Mouse (Mus musculus): Measurements from ENCODE around the gene Mmp2. TPM values are rescaled to one million over a fixed set of nuclear protein-coding genes. Genes with fewer than 3 reads are reported as not detected.
A peak's percentile ranks its signal among the peaks of the same experiment; 100 is the strongest.
"Not testable (repeated sequence)": the region's sequence is repeated elsewhere in the genome, so short reads cannot be mapped to it uniquely, and the experiment has no call there.

Mmp2 gene
- 196 and 219 TPM in 2 replicates for polyA plus RNA-seq (2014; fragmentation: Nextera tagmentation; extraction: Ambion mirVana)

DNA sequence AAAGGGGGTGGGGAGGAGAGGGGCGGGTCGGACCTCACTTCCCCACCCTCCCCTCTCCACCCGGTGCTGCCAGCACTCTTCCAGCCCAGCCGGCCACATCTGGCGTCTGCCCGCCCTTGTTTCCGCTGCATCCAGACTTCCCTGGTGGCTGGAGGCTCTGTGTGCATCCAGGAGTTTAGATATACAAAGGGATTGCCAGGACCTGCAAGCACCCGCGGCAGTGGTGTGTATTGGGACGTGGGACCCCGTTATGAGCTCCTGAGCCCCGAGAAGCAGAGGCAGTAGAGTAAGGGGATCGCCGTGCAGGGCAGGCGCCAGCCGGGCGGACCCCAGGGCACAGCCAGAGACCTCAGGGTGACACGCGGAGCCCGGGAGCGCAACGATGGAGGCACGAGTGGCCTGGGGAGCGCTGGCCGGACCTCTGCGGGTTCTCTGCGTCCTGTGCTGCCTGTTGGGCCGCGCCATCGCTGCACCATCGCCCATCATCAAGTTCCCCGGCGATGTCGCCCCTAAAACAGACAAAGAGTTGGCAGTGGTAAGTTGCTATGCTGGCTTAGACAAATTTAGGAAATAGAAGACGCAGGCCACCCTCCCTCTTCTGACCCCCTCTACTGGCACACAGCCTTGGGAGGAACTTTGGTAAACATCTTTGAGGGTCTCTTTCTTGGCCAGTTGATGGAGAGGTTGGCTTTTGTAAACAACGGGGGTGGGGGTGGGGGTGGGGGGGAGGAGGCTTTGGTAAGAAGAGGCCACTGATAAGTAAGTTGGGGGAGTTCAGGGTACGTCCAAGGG, at the start of gene Mmp2:
Gene Mmp2, plus strand, starts transcription at position 49 of the 792 bp plus-strand sequence.
- Histone ChIP-seq H3K9me3 (ENCODE audit: control insufficient read depth, low read length) (no peaks in the 10 kb centered on the region), H3K36me3 (ENCODE audit: control insufficient read depth, insufficient read depth, low read length) (peaks cover 14% of the 10 kb centered on the region), H3K27me3 (replicated peaks; ENCODE audit: control insufficient read depth, insufficient read depth, low read length) (no peaks in the 10 kb centered on the region), H3K27ac (ENCODE audit: low read depth) (peak within 1 kb of the TSS; percentile 92), H3K9ac (ENCODE audit: low read length) (peak within 1 kb of the TSS; percentile 66), H3K4me1 (replicated peaks; ENCODE audit: control insufficient read depth, insufficient read depth, low read length) (peaks cover 5% of the 10 kb centered on the region; the same call in 1 of the 2 replicates), H3K4me2 (ENCODE audit: low read length) (peak within 1 kb of the TSS; percentile 52), H3K4me3 (ENCODE audit: low read depth, low read length) (peak within 1 kb of the TSS; percentile 45)
- ATAC-seq (replicated peaks; ENCODE audit: low FRiP score, low TSS enrichment, low read depth) = peak; percentile 80
- DNase-seq (ENCODE audit: low spot score) = peak; percentile 81
- WGBS = under 1% methylated on average over 36 of the region's 37 CpGs

DNA sequence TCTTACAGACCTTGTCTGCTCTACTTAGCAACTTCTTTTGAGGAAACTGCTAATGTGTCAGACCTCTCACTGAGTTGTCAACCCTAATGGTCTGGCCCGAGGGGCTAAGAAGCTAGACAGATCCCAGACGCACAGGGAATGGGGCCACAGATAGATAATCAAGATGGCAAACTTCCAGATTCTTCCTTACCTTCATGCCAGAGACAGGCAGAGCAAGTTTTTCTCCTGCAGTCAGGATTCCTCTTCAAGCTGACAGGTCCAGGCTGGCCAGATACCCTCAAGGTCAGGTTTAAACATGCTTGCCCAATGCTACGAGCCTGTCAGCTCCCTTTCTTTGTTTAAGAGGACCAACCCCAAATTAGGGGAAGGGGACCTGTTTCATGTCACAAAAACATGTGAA, 46.1 kb upstream of the Mmp2 start:
- Histone ChIP-seq H3K4me1 (replicated peaks; ENCODE audit: control insufficient read depth, insufficient read depth, low read length) (no peaks in the 10 kb centered on the region), H3K9ac (ENCODE audit: low read length) (no peak overlapping the region), H3K36me3 (ENCODE audit: control insufficient read depth, insufficient read depth, low read length) (no peaks in the 10 kb centered on the region), H3K4me3 (ENCODE audit: low read depth, low read length) (no peak overlapping the region), H3K9me3 (ENCODE audit: control insufficient read depth, low read length) (no peaks in the 10 kb centered on the region), H3K27ac (ENCODE audit: low read depth) (no peak overlapping the region), H3K27me3 (replicated peaks; ENCODE audit: control insufficient read depth, insufficient read depth, low read length) (no peaks in the 10 kb centered on the region), H3K4me2 (ENCODE audit: low read length) (no peak overlapping the region)
- WGBS = 14% methylated on average over 3 of the region's 3 CpGs
- DNase-seq (ENCODE audit: low spot score) (no peak), ATAC-seq (replicated peaks; ENCODE audit: low FRiP score, low TSS enrichment, low read depth) (no peak)

- H3K4me2 ChIP-seq (ENCODE audit: low read length) = no peak overlapping the region
- no peaks in the 10 kb centered on the region for H3K9me3 ChIP-seq (ENCODE audit: control insufficient read depth, low read length)
- H3K36me3 ChIP-seq (ENCODE audit: control insufficient read depth, insufficient read depth, low read length) = no peaks in the 10 kb centered on the region
- ATAC-seq (replicated peaks; ENCODE audit: low FRiP score, low TSS enrichment, low read depth) (no peak), DNase-seq (ENCODE audit: low spot score) (no peak)
- H3K4me1 ChIP-seq (replicated peaks; ENCODE audit: control insufficient read depth, insufficient read depth, low read length) = no peaks in the 10 kb centered on the region
- no peaks in the 10 kb centered on the region for H3K27me3 ChIP-seq (replicated peaks; ENCODE audit: control insufficient read depth, insufficient read depth, low read length)
- no peak overlapping the region for H3K4me3 ChIP-seq (ENCODE audit: low read depth, low read length)
- no peak overlapping the region for H3K9ac ChIP-seq (ENCODE audit: low read length)
- 81% methylated on average over 3 of the region's 3 CpGs for WGBS
- H3K27ac ChIP-seq (ENCODE audit: low read depth) = no peak overlapping the region
Observed at GRCm38 (mm10) chr8:92783906-92784610, 43.0 kb upstream of the Mmp2 start.

- no peak overlapping the region for H3K4me3 ChIP-seq (ENCODE audit: low read depth, low read length)
- ATAC-seq (replicated peaks; ENCODE audit: low FRiP score, low TSS enrichment, low read depth) (no peak), DNase-seq (ENCODE audit: low spot score) (no peak)
- H3K9ac ChIP-seq (ENCODE audit: low read length) = no peak overlapping the region
- 67% methylated on average over 3 of the region's 3 CpGs for WGBS
- H3K4me2 ChIP-seq (ENCODE audit: low read length) = no peak overlapping the region
- no peaks in the 10 kb centered on the region for H3K4me1 ChIP-seq (replicated peaks; ENCODE audit: control insufficient read depth, insufficient read depth, low read length)
- H3K27me3 ChIP-seq (replicated peaks; ENCODE audit: control insufficient read depth, insufficient read depth, low read length) = no peaks in the 10 kb centered on the region
- no peaks in the 10 kb centered on the region for H3K9me3 ChIP-seq (ENCODE audit: control insufficient read depth, low read length)
- no peak overlapping the region for H3K27ac ChIP-seq (ENCODE audit: low read depth)
- no peaks in the 10 kb centered on the region for H3K36me3 ChIP-seq (ENCODE audit: control insufficient read depth, insufficient read depth, low read length)
Observed at GRCm38 (mm10) chr8:92790835-92791234, 36.3 kb upstream of the Mmp2 start.

DNA sequence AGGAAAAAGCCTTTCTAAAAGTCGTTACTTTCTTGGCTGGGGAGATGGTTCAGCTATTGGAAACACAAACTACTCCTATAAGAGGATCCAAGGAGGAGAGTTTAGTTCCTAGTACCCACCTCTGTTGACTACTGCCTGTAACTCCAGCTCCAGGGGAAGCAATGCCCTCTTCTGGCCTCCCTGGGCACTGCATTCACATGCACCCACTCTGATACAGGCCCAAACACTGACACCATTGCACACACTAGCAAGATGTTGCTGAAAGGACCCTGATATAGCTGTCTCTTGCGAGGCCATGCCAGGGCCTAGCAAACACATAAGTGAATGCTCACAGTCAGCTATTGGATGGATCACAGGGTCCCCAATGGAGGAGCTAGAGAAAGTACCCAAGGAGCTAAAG, 35.1 kb upstream of the Mmp2 start:
- H3K9me3 ChIP-seq (ENCODE audit: control insufficient read depth, low read length); H3K27me3 ChIP-seq (replicated peaks; ENCODE audit: control insufficient read depth, insufficient read depth, low read length); H3K27ac ChIP-seq (ENCODE audit: low read depth); DNase-seq (ENCODE audit: low spot score); ATAC-seq (replicated peaks; ENCODE audit: low FRiP score, low TSS enrichment, low read depth); H3K36me3 ChIP-seq (ENCODE audit: control insufficient read depth, insufficient read depth, low read length); H3K4me3 ChIP-seq (ENCODE audit: low read depth, low read length); H3K4me2 ChIP-seq (ENCODE audit: low read length); H3K9ac ChIP-seq (ENCODE audit: low read length); H3K4me1 ChIP-seq (replicated peaks; ENCODE audit: control insufficient read depth, insufficient read depth, low read length): not testable (repeated sequence)
- WGBS = 90% methylated on average over 2 of the region's 2 CpGs

GRCm38 (mm10) chr8:92793852-92794580, 33.1 kb upstream of the Mmp2 start:
- Histone ChIP-seq H3K4me3 (ENCODE audit: low read depth, low read length) (no peak overlapping the region), H3K4me2 (ENCODE audit: low read length) (no peak overlapping the region), H3K27me3 (replicated peaks; ENCODE audit: control insufficient read depth, insufficient read depth, low read length) (no peaks in the 10 kb centered on the region), H3K36me3 (ENCODE audit: control insufficient read depth, insufficient read depth, low read length) (no peaks in the 10 kb centered on the region), H3K27ac (ENCODE audit: low read depth) (no peak overlapping the region), H3K9me3 (ENCODE audit: control insufficient read depth, low read length) (no peaks in the 10 kb centered on the region), H3K9ac (ENCODE audit: low read length) (no peak overlapping the region), H3K4me1 (replicated peaks; ENCODE audit: control insufficient read depth, insufficient read depth, low read length) (no peaks in the 10 kb centered on the region)
- no peak for DNase-seq (ENCODE audit: low spot score)
- no peak for ATAC-seq (replicated peaks; ENCODE audit: low FRiP score, low TSS enrichment, low read depth)
- WGBS = 79% methylated on average over 14 of the region's 14 CpGs

DNA sequence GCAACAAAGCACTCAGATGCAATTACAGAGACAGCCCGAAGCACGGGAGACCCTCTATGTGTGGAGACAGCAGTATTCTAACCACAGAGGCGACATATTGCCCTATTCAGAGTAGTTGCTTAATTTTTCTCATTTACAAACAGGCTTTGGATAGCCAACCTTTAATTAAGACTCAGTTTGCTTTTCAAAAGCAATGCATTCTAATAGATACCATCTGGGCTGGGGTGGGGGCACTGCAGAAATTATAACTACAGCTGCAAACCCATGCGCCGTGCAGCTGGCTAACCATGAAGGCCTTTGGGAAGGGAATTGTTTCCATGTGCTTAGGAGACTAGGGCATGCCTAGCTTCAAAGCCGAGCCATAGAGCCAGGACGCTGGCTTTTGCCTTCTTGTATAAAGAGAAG, 29.6 kb upstream of the Mmp2 start:
- Histone ChIP-seq H3K9me3 (ENCODE audit: control insufficient read depth, low read length) (no peaks in the 10 kb centered on the region), H3K4me3 (ENCODE audit: low read depth, low read length) (no peak overlapping the region), H3K4me1 (replicated peaks; ENCODE audit: control insufficient read depth, insufficient read depth, low read length) (no peaks in the 10 kb centered on the region), H3K9ac (ENCODE audit: low read length) (no peak overlapping the region), H3K27me3 (replicated peaks; ENCODE audit: control insufficient read depth, insufficient read depth, low read length) (no peaks in the 10 kb centered on the region), H3K36me3 (ENCODE audit: control insufficient read depth, insufficient read depth, low read length) (no peaks in the 10 kb centered on the region), H3K27ac (ENCODE audit: low read depth) (no peak overlapping the region), H3K4me2 (ENCODE audit: low read length) (no peak overlapping the region)
- DNase-seq (ENCODE audit: low spot score) (no peak), ATAC-seq (replicated peaks; ENCODE audit: low FRiP score, low TSS enrichment, low read depth) (no peak)
- WGBS = 88% methylated on average over 7 of the region's 7 CpGs

GRCm38 (mm10) chr8:92799406-92799805, 27.7 kb upstream of the Mmp2 start:
- Histone ChIP-seq H3K9me3 (ENCODE audit: control insufficient read depth, low read length) (no peaks in the 10 kb centered on the region), H3K36me3 (ENCODE audit: control insufficient read depth, insufficient read depth, low read length) (no peaks in the 10 kb centered on the region), H3K4me1 (replicated peaks; ENCODE audit: control insufficient read depth, insufficient read depth, low read length) (no peaks in the 10 kb centered on the region), H3K27me3 (replicated peaks; ENCODE audit: control insufficient read depth, insufficient read depth, low read length) (no peaks in the 10 kb centered on the region), H3K4me2 (ENCODE audit: low read length) (no peak overlapping the region), H3K27ac (ENCODE audit: low read depth) (no peak overlapping the region), H3K9ac (ENCODE audit: low read length) (no peak overlapping the region), H3K4me3 (ENCODE audit: low read depth, low read length) (no peak overlapping the region)
- DNase-seq (ENCODE audit: low spot score) (no peak), ATAC-seq (replicated peaks; ENCODE audit: low FRiP score, low TSS enrichment, low read depth) (no peak)
- WGBS = 88% methylated on average over 11 of the region's 11 CpGs

Measured in intestine, embryonic 14.5 days (tissue).